Mouse (Mus musculus) limb, embryonic 10.5 days (tissue): ENCODE data around the gene F7. TPM values are rescaled to one million over a fixed set of nuclear protein-coding genes. Genes with fewer than 3 reads are reported as not detected.
"Not testable (repeated sequence)": the region's sequence is repeated elsewhere in the genome, so short reads cannot be mapped to it uniquely, and the experiment has no call there.

ENCODE experiments used
- DNase-seq: peaks from one replicate; pipeline ENCODE4 v3.0.0-alpha.2; 2017; ENCODE audit warnings: low spot score
- H3K27ac ChIP-seq: fragments of 300-500 bp; sonication (generic); 2 replicates; pipeline ENCODE4 v1.5.1; 2016; ENCODE audit warnings: mild to moderate bottlenecking
- H3K27me3 ChIP-seq: fragments of 300-500 bp; sonication (generic); 2 replicates; pipeline ENCODE4 v1.6.1; 2016; ENCODE audit warnings: low read depth, mild to moderate bottlenecking; ENCODE audit not compliant: poor library complexity, severe bottlenecking
- H3K36me3 ChIP-seq: fragments of 300-500 bp; sonication (generic); 2 replicates; pipeline ENCODE4 v1.6.1; 2016; ENCODE audit warnings: mild to moderate bottlenecking, moderate library complexity
- H3K4me1 ChIP-seq: fragments of 300-500 bp; sonication (generic); 2 replicates; pipeline ENCODE4 v1.6.1; 2016
- H3K4me3 ChIP-seq: fragments of 300-500 bp; sonication (generic); 2 replicates; pipeline ENCODE4 v1.5.1; 2016; ENCODE audit warnings: mild to moderate bottlenecking, moderate library complexity
- H3K9me3 ChIP-seq: fragments of 300-500 bp; sonication (generic); replicated peaks from 2 replicates; pipeline ENCODE4 v1.6.1; 2016; ENCODE audit warnings: mild to moderate bottlenecking
- WGBS: fragments of 180-500 bp; shearing (Covaris S2); methylation state at CpG from one replicate; pipeline ENCODE4 v1.1.7; 2016; 5-methylcytosine and 5-hydroxymethylcytosine counted together
- polyA plus RNA-seq: library from polyadenylated mRNA; unstranded; fragments of >200 nt; fragmentation: Nextera tagmentation; extraction: Ambion mirVana; gene quantifications from 2 replicates; pipeline ENCODE4 v1.2.1, GENCODE M21; 2016

The F7 gene
- polyA plus RNA-seq, 1 experiment from 2014 or later: not detected

GRCm38 (mm10) chr8:13039054-13039453 is 13.2 kb downstream of the F7 start:
- H3K9me3 ChIP-seq: no peaks in the 10 kb centered on the region
- no peak for DNase-seq
- no peak overlapping the region for H3K27ac ChIP-seq
- no peaks in the 10 kb centered on the region for H3K36me3 ChIP-seq
- H3K27me3 ChIP-seq: no peaks in the 10 kb centered on the region
- peaks cover 14% of the 10 kb centered on the region for H3K4me1 ChIP-seq
- no peak overlapping the region for H3K4me3 ChIP-seq
- WGBS: 90% methylated on average over 6 of the region's 6 CpGs

DNA sequence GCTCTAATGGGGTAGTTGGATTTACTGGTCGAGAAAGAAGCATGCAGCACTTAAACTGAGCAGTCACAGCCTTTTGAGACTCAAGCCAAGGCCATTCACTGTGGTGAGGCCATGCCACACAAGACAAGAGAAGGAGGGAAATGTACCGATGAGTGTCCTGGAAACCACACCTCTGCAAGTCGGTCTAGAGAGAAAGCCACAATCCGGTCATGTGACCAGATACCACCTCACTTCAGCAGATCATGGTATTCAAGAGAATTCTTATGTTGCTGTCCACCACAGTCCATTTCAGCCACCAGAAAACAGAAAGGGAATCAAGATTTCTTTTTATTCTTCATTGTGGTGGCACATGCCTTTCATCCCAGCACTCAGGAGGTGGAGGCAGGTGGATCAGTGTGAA is 15.6 kb downstream of the F7 start:
- WGBS: 92% methylated on average over 4 of the region's 4 CpGs
- DNase-seq: no peak
- Histone ChIP-seq H3K36me3 (no peaks in the 10 kb centered on the region), H3K27me3 (no peaks in the 10 kb centered on the region), H3K4me1 (peaks cover 14% of the 10 kb centered on the region), H3K27ac (no peak overlapping the region), H3K9me3 (no peaks in the 10 kb centered on the region), H3K4me3 (no peak overlapping the region)

- H3K27ac ChIP-seq: no peak overlapping the region
- WGBS: 67% methylated on average over 5 of the region's 5 CpGs
These were observed 21.8 kb downstream of the F7 start for GRCm38 (mm10) chr8:13047652-13048051.

GRCm38 (mm10) chr8:13050550-13050949 is 24.7 kb downstream of the F7 start:
- H3K4me3 ChIP-seq: no peak overlapping the region
- H3K4me1 ChIP-seq: peaks cover 5% of the 10 kb centered on the region; the same call in 1 of the 2 replicates
- H3K27ac ChIP-seq: no peak overlapping the region
- H3K27me3 ChIP-seq: no peaks in the 10 kb centered on the region
- no peaks in the 10 kb centered on the region for H3K9me3 ChIP-seq
- H3K36me3 ChIP-seq: no peaks in the 10 kb centered on the region
- DNase-seq: no peak
- 84% methylated on average over 10 of the region's 10 CpGs for WGBS

More at GRCm38 (mm10) chr8:13047652-13048051, 21.8 kb downstream of the F7 start:
- Histone ChIP-seq H3K36me3 (no peaks in the 10 kb centered on the region), H3K4me3 (no peak overlapping the region), H3K9me3 (no peaks in the 10 kb centered on the region), H3K27me3 (no peaks in the 10 kb centered on the region), H3K4me1 (peaks cover 5% of the 10 kb centered on the region; the same call in 1 of the 2 replicates)
- no peak for DNase-seq

DNA sequence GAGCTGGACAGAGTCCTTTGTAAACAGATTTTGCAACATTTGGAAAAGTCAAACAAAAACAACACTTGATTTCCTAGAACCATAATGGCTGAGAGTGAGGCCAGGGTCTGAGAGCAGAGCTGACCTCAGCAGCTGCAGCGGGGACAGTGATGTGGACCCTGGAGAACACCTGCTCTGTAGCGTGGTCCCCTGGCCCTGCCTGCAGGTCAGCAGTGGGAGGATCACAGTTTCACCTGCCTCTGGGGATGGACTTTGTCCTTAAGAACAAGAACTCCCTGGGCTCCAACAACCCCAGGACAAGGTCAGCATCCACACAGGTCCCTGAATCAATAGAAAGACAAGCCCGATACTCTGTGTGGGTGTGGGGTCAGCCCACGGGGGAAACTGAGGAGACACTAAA is 31.5 kb downstream of the F7 start:
- H3K9me3 ChIP-seq: no peaks in the 10 kb centered on the region
- DNase-seq: no peak
- H3K36me3 ChIP-seq: no peaks in the 10 kb centered on the region
- no peaks in the 10 kb centered on the region for H3K27me3 ChIP-seq
- no peak overlapping the region for H3K4me3 ChIP-seq
- no peaks in the 10 kb centered on the region for H3K4me1 ChIP-seq
- H3K27ac ChIP-seq: no peak overlapping the region
- 85% methylated on average over 4 of the region's 4 CpGs for WGBS

- H3K36me3 ChIP-seq: no peaks in the 10 kb centered on the region
- WGBS: 82% methylated on average over 17 of the region's 17 CpGs
- no peaks in the 10 kb centered on the region for H3K9me3 ChIP-seq
- no peak for DNase-seq
- no peaks in the 10 kb centered on the region for H3K27me3 ChIP-seq
- H3K27ac ChIP-seq: no peak within 1 kb of the TSS
- H3K4me1 ChIP-seq: no peaks in the 10 kb centered on the region
- no peak within 1 kb of the TSS for H3K4me3 ChIP-seq
These were observed 34.8 kb downstream of the F7 start, which contains the start of gene Proz for GRCm38 (mm10) chr8:13060441-13061150. Gene Proz (plus strand): TSS chr8:13060914.

- H3K36me3 ChIP-seq: no peaks in the 10 kb centered on the region
- DNase-seq: no peak
- H3K27me3 ChIP-seq: no peaks in the 10 kb centered on the region
- H3K27ac ChIP-seq: no peak overlapping the region
- H3K9me3 ChIP-seq: no peaks in the 10 kb centered on the region
- no peaks in the 10 kb centered on the region for H3K4me1 ChIP-seq
- 80% methylated on average over 16 of the region's 16 CpGs for WGBS
- no peak overlapping the region for H3K4me3 ChIP-seq
These were observed 37.3 kb downstream of the F7 start for GRCm38 (mm10) chr8:13063112-13063511.

DNA sequence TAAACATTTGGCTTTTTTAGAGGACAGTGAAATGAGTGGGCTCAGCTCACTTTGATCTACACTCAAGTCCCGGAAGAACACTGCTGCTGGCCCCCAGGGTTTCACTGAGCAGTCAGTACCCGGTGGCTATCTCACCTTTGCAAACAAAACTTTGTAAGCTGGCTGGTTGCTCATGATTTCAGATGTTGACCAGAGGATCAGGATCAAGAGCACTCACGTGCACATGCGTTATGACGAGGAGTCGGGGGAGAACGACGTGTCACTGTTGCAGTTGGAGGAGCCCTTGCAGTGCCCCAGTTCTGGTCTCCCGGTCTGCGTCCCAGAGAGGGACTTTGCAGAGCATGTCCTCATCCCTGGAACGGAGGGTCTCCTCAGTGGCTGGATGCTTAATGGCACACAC is 47.4 kb downstream of the F7 start:
- no peaks in the 10 kb centered on the region for H3K27me3 ChIP-seq
- H3K9me3 ChIP-seq: no peaks in the 10 kb centered on the region
- no peaks in the 10 kb centered on the region for H3K4me1 ChIP-seq
- no peak overlapping the region for H3K4me3 ChIP-seq
- no peak for DNase-seq
- peaks cover 60% of the 10 kb centered on the region for H3K36me3 ChIP-seq
- H3K27ac ChIP-seq: no peak overlapping the region
- WGBS: 95% methylated on average over 11 of the region's 11 CpGs

DNA sequence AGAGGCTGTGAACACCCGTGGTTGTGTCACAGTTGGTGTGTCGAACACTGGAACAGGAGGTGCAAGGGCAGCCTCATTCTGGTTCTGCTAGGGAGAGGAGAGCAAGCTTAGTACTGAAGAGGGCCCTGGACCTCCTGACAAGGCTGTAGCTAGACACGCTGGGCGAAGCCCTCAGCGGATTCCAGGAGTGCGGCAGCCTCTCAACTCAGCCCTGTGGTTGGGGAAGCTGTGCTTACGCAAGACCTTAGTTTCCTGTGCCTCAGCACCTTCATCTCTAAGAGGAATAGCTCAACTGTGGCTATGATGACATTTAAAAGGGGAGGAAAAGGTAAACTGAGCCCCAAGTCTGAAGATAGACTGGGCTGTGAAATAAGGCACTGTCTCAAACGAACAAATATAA is 49.2 kb downstream of the F7 start:
- H3K27me3 ChIP-seq: no peaks in the 10 kb centered on the region
- H3K4me3 ChIP-seq: no peak overlapping the region
- H3K9me3 ChIP-seq: no peaks in the 10 kb centered on the region
- 94% methylated on average over 8 of the region's 8 CpGs for WGBS
- no peak for DNase-seq
- H3K27ac ChIP-seq: no peak overlapping the region
- peaks cover 78% of the 10 kb centered on the region for H3K36me3 ChIP-seq
- no peaks in the 10 kb centered on the region for H3K4me1 ChIP-seq

DNA sequence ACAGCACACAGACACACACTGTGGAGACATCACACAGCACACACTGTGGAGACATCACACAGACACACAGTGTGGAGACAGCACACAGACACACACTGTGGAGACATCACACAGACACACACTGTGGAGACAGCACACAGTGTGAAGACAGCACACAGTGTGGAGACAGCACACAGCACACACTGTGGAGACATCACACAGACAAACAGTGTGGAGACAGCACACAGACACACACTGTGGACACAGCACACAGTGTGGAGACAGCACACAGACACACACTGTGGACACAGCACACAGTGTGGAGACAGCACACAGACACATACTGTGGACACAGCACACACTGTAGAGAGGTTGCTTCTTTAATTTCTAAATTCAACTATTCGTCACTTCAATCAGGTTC is 49.7 kb downstream of the F7 start:
- not testable (repeated sequence) for H3K27me3 ChIP-seq, H3K27ac ChIP-seq, H3K9me3 ChIP-seq, H3K4me3 ChIP-seq, H3K4me1 ChIP-seq, DNase-seq
- WGBS: 95% methylated on average over 1 of the region's 1 CpGs
- H3K36me3 ChIP-seq: peaks cover 83% of the 10 kb centered on the region

GRCm38 (mm10) chr8:13077542-13077941 is 51.7 kb downstream of the F7 start:
- no peak for DNase-seq
- Histone ChIP-seq H3K4me1 (no peaks in the 10 kb centered on the region), H3K27ac (no peak overlapping the region), H3K36me3 (peaks cover 100% of the 10 kb centered on the region), H3K4me3 (no peak overlapping the region), H3K9me3 (no peaks in the 10 kb centered on the region), H3K27me3 (no peaks in the 10 kb centered on the region)
- WGBS: 88% methylated on average over 7 of the region's 7 CpGs
